Mouse (Mus musculus) myocyte (in vitro differentiated cells): Measurements from ENCODE around the gene Ddx49.

Experiments
- CEBPB ChIP-seq: IDR thresholded peaks from 2 replicates; pipeline ENCODE4 v1.6.1; 2011; ENCODE audit warnings: mild to moderate bottlenecking, moderate library complexity; ENCODE audit not compliant: poor library complexity, insufficient read depth, severe bottlenecking
- E2F4 ChIP-seq: IDR thresholded peaks from one replicate; pipeline ENCODE4 v1.6.1; 2011; ENCODE audit warnings: mild to moderate bottlenecking, control low read depth, moderate library complexity; ENCODE audit not compliant: insufficient read depth
- MAX ChIP-seq: IDR thresholded peaks from one replicate; pipeline ENCODE4 v1.6.1; 2011; ENCODE audit warnings: low read depth, mild to moderate bottlenecking, control low read depth
- MYOD1 ChIP-seq, 3 experiments: IDR thresholded peaks; one replicate each; pipeline ENCODE4 v1.6.1; 2011; ENCODE audit warnings: control low read depth in 2 of 3, low read depth in 2 of 3, mild to moderate bottlenecking in 2 of 3, moderate library complexity in 1 of 3; ENCODE audit not compliant: insufficient read length in 2 of 3, control insufficient read depth in 1 of 3
- MYOG ChIP-seq, 3 experiments: IDR thresholded peaks; one replicate each; pipeline ENCODE4 v1.6.1; 2011; ENCODE audit warnings: control low read depth in 2 of 3, low read depth in 2 of 3, mild to moderate bottlenecking in 2 of 3; ENCODE audit not compliant: insufficient read length in 2 of 3, control insufficient read depth in 1 of 3, insufficient read depth in 1 of 3
- POLR2A ChIP-seq: IDR thresholded peaks from one replicate; pipeline ENCODE4 v1.6.1; 2011; ENCODE audit warnings: low read depth, mild to moderate bottlenecking, control low read depth, moderate library complexity; ENCODE audit not compliant: insufficient read length
- POLR2AphosphoS2 ChIP-seq: IDR thresholded peaks from one replicate; pipeline ENCODE4 v1.6.1; 2011; ENCODE audit warnings: low read depth, control low read depth; ENCODE audit not compliant: insufficient read length
- REST ChIP-seq: IDR thresholded peaks from one replicate; pipeline ENCODE4 v1.6.1; 2011; ENCODE audit warnings: mild to moderate bottlenecking, control low read depth, moderate library complexity; ENCODE audit not compliant: insufficient read depth, insufficient read length
- SRF ChIP-seq: IDR thresholded peaks from one replicate; pipeline ENCODE4 v1.6.1; 2011; ENCODE audit warnings: low read depth; ENCODE audit not compliant: control insufficient read depth, insufficient read length
- TCF12 ChIP-seq: IDR thresholded peaks from one replicate; pipeline ENCODE4 v1.6.1; 2011; ENCODE audit warnings: mild to moderate bottlenecking, control low read depth; ENCODE audit not compliant: poor library complexity, insufficient read depth, severe bottlenecking
- TCF3 ChIP-seq: IDR thresholded peaks from one replicate; pipeline ENCODE4 v1.6.1; 2011; ENCODE audit warnings: low read depth, control low read depth; ENCODE audit not compliant: insufficient read length
- USF1 ChIP-seq: IDR thresholded peaks from one replicate; pipeline ENCODE4 v1.6.1; 2011; ENCODE audit warnings: low read depth, mild to moderate bottlenecking, control low read depth, moderate library complexity

- TF ChIP-seq POLR2A (no peak), MYOD1 (IDR thresholded peaks at IDR 0.05; ENCODE audit: control insufficient read depth in 1 of 3, insufficient read length in 2 of 3, low read depth in 2 of 3) (no peak), SRF (no peak), MAX (no peak), TCF12 (no peak), USF1 (no peak), REST (no peak), POLR2AphosphoS2 (no peak), E2F4 (no peak), TCF3 (no peak), MYOG (IDR thresholded peaks at IDR 0.05; ENCODE audit: control insufficient read depth in 1 of 3, insufficient read depth in 1 of 3, insufficient read length in 2 of 3, low read depth in 2 of 3) (no peak), CEBPB (no peak)
These were observed 49.0 kb upstream of the Ddx49 start for GRCm38 (mm10) chr8:70351035-70351999.
